Mouse (Mus musculus) heart, embryonic 14.5 days (tissue): ENCODE measurements around the gene Phf24. TPM values are rescaled to one million over a fixed set of nuclear protein-coding genes. Genes with fewer than 3 reads are reported as not detected.
A peak's percentile ranks its signal among the peaks of the same experiment; 100 is the strongest.
"Not testable (repeated sequence)": the region's sequence is repeated elsewhere in the genome, so short reads cannot be mapped to it uniquely, and the experiment has no call there.

Experiments
- ATAC-seq: fragments of 200-750 bp; cut with Nextera tagmentation; 2 replicates; pipeline ENCODE4 v1.8.0; 2017; ENCODE audit warnings: low read depth, moderate TSS enrichment; ENCODE audit not compliant: insufficient number of reproducible peaks, insufficient read depth, low FRiP score
- H3K27ac ChIP-seq, 2 experiments: fragments of 200-500 bp in 1 of 2; fragments of 300-500 bp in 1 of 2; sonication (generic) in 1 of 2; replicated peaks in 1 of 2; 2 replicates each; pipeline ENCODE4 v1.5.1; 2012 to 2014; ENCODE audit warnings: low read depth in 2 of 2, low read length in 2 of 2, control low read depth in 1 of 2, mild to moderate bottlenecking in 1 of 2, mixed read lengths in 1 of 2; ENCODE audit not compliant: control insufficient read depth in 1 of 2, insufficient read depth in 1 of 2
- H3K27me3 ChIP-seq: fragments of 300-500 bp; sonication (generic); 2 replicates; pipeline ENCODE4 v1.6.1; 2014; ENCODE audit warnings: mild to moderate bottlenecking, low read length, control low read depth; ENCODE audit not compliant: control insufficient read depth, insufficient read depth
- H3K36me3 ChIP-seq: fragments of 300-500 bp; sonication (generic); 2 replicates; pipeline ENCODE4 v1.6.1; 2014; ENCODE audit warnings: mild to moderate bottlenecking, control low read depth, low read length, mixed read lengths; ENCODE audit not compliant: control insufficient read depth, insufficient read depth
- H3K4me1 ChIP-seq, 2 experiments: fragments of 200-500 bp in 1 of 2; fragments of 300-500 bp in 1 of 2; sonication (generic) in 1 of 2; 2 replicates each; pipeline ENCODE4 v1.6.1; 2012 to 2014; ENCODE audit warnings: low read length in 2 of 2, control low read depth in 1 of 2, mixed read lengths in 1 of 2; ENCODE audit not compliant: control insufficient read depth in 2 of 2, insufficient read depth in 2 of 2
- H3K4me2 ChIP-seq: fragments of 300-500 bp; sonication (generic); 2 replicates; pipeline ENCODE4 v1.6.1; 2014; ENCODE audit warnings: mild to moderate bottlenecking, low read length
- H3K4me3 ChIP-seq, 2 experiments: fragments of 200-500 bp in 1 of 2; fragments of 300-500 bp in 1 of 2; sonication (generic) in 1 of 2; 2 replicates each; pipeline ENCODE4 v1.5.1; 2012 to 2014; ENCODE audit warnings: low read length in 2 of 2, mild to moderate bottlenecking in 2 of 2, control low read depth in 1 of 2, low read depth in 1 of 2, moderate library complexity in 1 of 2; ENCODE audit not compliant: control insufficient read depth in 1 of 2, insufficient read depth in 1 of 2
- H3K9ac ChIP-seq: fragments of 300-500 bp; sonication (generic); 2 replicates; pipeline ENCODE4 v1.6.1; 2014; ENCODE audit warnings: mild to moderate bottlenecking, low read length
- H3K9me3 ChIP-seq: fragments of 300-500 bp; sonication (generic); 2 replicates; pipeline ENCODE4 v1.6.1; 2016; ENCODE audit warnings: low read length, control low read depth; ENCODE audit not compliant: control insufficient read depth
- WGBS: fragments of 180-500 bp; shearing (Covaris S2); extraction: QIAGEN DNeasy Blood & Tissue Kit; methylation state at CpG from one replicate; pipeline ENCODE4 v1.1.7; 2014; 5-methylcytosine and 5-hydroxymethylcytosine counted together
- polyA plus RNA-seq: library from polyadenylated mRNA; unstranded; fragments of >200 nt; fragmentation: Nextera tagmentation; extraction: Ambion mirVana; gene quantifications from 2 replicates; pipeline ENCODE4 v1.2.1, GENCODE M21; 2014

Phf24 gene
- polyA plus RNA-seq, 1 experiment from 2014 or later = 5.6 TPM

DNA sequence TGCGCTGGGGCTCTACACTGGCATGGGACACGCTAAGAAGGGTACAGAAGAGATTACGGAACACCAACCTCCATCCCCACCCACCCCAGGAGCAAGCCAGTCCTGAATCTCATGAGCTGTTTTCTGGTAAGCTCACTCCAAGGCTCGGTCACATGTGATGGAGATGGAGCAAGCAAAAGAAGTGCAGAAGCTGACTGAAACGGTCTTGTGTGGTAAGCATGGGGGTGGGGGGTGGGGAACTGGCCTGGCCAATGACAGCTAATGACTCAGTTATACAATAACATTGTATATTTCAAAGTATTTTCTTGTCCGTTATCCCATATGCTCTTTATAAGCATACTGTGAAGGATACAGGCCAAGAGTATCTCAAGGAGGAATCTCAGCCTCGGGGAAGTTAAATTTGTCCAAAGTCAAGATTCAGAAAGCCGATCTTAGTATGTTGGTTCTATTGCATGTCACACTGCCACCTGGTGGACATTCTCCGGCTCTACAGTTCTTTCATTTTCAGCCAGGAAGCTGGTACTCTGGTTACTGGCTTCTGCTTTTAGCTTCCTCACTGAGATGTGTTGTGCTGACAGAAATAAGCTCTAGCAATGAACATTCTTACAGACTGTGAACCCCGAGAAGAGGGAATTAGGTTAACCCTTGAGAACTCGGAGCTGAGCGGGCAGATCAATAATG, 48.7 kb downstream of the Phf24 start:
- Histone ChIP-seq H3K4me2 (peak overlapping the region; percentile 52), H3K4me1 (peaks cover 3 to 9% of the 10 kb centered on the region in 2 experiments), H3K9me3 (no peaks in the 10 kb centered on the region), H3K27me3 (no peaks in the 10 kb centered on the region), H3K27ac (no peak overlapping the region), H3K4me3 (no peak overlapping the region), H3K9ac (0 out of 2 replicates have a peak overlapping the region, but pooled peaks have one; percentile 5), H3K36me3 (no peaks in the 10 kb centered on the region)
- WGBS = 13% methylated on average over 12 of the region's 12 CpGs
- ATAC-seq = no peak

DNA sequence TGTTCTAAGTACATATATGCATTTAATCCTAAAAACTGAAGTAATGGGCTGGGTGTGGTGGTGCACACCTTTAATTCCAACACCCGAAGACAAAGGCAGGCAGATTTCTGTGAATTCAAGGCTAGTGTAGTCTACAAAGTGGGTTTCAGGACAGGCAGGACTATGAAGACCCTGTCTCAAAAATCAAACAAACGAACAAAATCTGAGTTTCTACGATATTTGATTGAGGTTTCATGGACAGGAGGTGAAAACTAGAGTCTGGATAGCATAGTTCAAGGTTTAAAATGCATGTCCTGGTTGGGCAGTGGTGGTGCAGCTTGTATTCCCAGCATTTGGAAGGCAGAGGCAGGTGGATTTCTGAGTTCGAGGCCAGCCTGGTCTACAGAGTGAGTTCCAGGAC, 52.8 kb downstream of the Phf24 start, which contains the start of gene 1700022I11Rik:
Gene 1700022I11Rik, plus strand, starts transcription at position 301 of the 400 bp plus-strand sequence.
- Histone ChIP-seq H3K4me1 (peaks cover 4 to 14% of the 10 kb centered on the region in 2 experiments; a peak in 3 of 4 replicates), H3K9me3 (no peaks in the 10 kb centered on the region), H3K27me3 (no peaks in the 10 kb centered on the region), H3K27ac (no peak within 1 kb of the TSS), H3K9ac (no peak within 1 kb of the TSS), H3K4me2 (no peak within 1 kb of the TSS), H3K36me3 (no peaks in the 10 kb centered on the region), H3K4me3 (no peak within 1 kb of the TSS)
- WGBS = 84% methylated on average over 4 of the region's 4 CpGs
- no peak for ATAC-seq

DNA sequence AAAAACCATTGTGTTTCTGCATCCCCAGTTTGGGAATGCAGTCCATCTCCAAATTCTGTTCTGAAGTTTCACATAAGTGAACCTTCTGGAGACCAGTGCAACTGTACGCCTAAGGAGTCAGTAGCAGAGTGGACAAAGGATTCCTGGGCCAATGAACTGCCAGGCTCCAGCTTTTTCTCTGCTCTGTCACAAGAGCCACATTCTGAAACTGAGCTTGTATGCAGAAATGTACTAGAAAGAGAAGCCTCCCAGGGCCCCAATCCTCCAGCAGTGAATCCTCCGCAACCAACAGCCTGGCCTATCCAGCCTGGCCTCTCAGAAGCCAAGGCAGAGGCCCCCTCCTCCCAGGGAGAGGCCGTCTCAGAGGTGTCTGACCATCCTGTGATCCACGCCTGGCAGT, 56.5 kb downstream of the Phf24 start:
- no peak for ATAC-seq
- H3K9ac ChIP-seq = no peak overlapping the region
- H3K4me2 ChIP-seq = no peak overlapping the region
- peaks cover 11% of the 10 kb centered on the region; the same call in 1 of the 2 replicates for H3K36me3 ChIP-seq
- no peaks in the 10 kb centered on the region for H3K9me3 ChIP-seq
- WGBS = 74% methylated on average over 4 of the region's 4 CpGs
- H3K27ac ChIP-seq = no peak overlapping the region
- H3K4me1 ChIP-seq = peaks cover 4 to 5% of the 10 kb centered on the region in 2 experiments; a peak in 2 of 4 replicates
- H3K4me3 ChIP-seq = no peak overlapping the region
- no peaks in the 10 kb centered on the region for H3K27me3 ChIP-seq

DNA sequence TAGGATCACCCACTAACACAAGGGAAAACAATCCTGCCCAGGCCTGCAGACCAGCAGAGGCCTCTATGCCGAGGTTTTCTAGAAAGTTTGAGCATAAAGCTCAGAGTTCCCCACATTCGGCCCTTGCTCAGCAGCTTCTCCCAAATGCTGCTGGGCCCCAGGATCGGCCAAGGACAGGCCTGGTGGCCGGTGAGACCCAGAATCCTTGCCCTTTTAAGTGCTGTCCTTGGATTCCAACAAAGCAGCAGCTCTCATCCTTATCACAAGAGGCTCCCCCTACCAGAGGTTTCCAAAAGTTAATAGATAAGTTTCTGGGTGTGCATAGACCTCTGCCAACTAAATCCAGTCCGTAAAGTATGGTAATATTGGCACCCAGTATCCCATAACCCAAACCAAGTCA, 57.4 kb downstream of the Phf24 start:
- H3K4me1 ChIP-seq = peaks cover 4 to 5% of the 10 kb centered on the region in 2 experiments; a peak in 2 of 4 replicates
- no peak overlapping the region for H3K4me2 ChIP-seq
- no peak for ATAC-seq
- H3K9me3 ChIP-seq = no peaks in the 10 kb centered on the region
- peaks cover 20% of the 10 kb centered on the region for H3K36me3 ChIP-seq
- 35% methylated on average over 5 of the region's 5 CpGs for WGBS
- no peak overlapping the region for H3K27ac ChIP-seq
- no peaks in the 10 kb centered on the region for H3K27me3 ChIP-seq
- no peak overlapping the region for H3K9ac ChIP-seq
- no peak overlapping the region for H3K4me3 ChIP-seq

DNA sequence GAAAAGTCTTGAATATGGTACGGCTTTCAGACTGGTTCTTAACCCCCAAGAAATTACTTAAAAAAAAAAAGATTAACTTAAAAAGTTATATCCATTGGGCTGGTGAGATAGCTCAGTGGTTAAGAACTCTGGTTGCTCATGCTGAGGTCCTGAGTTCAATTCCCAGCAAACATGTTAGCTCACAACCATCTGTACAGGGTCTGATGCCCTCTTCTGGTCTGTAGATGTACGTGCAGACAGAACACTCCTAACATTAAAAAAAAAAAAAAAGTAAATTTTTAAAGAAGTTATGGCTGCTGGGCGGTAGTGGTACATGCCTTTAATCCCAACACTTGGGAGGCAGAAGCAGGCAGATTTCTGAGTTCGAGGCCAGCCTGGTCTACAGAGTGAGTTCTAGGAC, 61.6 kb downstream of the Phf24 start:
- Histone ChIP-seq H3K4me3 (no peak overlapping the region), H3K9me3 (no peaks in the 10 kb centered on the region), H3K9ac (no peak overlapping the region), H3K27ac (no peak overlapping the region), H3K36me3 (peaks cover 60% of the 10 kb centered on the region), H3K4me1 (peaks cover 4 to 5% of the 10 kb centered on the region in 2 experiments; a peak in 2 of 4 replicates), H3K4me2 (no peak overlapping the region), H3K27me3 (no peaks in the 10 kb centered on the region)
- no peak for ATAC-seq
- 92% methylated on average over 4 of the region's 4 CpGs for WGBS

DNA sequence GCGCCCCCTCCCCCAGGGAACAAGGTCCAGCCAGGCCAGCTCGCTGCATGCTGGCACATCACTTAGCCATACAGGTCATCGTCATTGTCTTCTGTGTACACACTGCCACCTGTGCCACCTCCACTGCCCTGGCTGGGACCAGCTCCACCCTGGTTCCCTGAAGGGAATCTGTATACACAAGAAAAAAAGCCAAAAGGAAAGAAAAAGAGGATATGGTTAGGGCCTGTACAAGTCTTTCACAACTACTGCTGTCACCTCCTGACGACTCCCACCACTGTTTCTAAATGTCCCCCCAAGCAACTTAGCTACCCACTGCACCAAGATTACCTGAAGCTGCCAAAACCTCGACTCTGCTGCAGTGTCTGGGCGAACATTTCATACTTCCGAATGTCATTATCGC, 64.0 kb downstream of the Phf24 start:
- H3K4me3 ChIP-seq, ATAC-seq, H3K27ac ChIP-seq, H3K4me1 ChIP-seq, H3K4me2 ChIP-seq, H3K9me3 ChIP-seq, H3K27me3 ChIP-seq, H3K9ac ChIP-seq: not testable (repeated sequence)
- WGBS = 90% methylated on average over 7 of the region's 8 CpGs
- peaks cover 83% of the 10 kb centered on the region for H3K36me3 ChIP-seq

DNA sequence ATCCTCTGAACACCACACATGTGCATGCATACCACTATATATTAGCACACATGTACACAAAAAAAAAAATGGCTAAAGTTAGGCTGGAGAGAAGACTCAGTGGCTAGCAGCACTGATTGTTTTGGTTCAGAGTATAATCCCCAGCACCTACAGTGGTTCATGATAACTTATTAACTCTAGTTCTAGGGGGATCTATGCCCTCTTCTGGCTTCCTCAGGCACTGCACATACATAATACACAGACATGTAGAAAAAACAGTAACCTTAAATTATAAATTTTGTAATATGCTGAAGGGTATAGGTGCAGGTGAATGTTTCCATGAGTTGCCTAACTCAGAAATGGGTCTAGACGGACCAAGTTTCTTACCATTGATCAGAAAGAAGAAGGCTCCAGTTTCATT, 71.8 kb downstream of the Phf24 start:
- Histone ChIP-seq H3K4me2 (no peak overlapping the region), H3K27me3 (no peaks in the 10 kb centered on the region), H3K27ac (no peak overlapping the region), H3K36me3 (peaks cover 100% of the 10 kb centered on the region), H3K4me3 (no peak overlapping the region), H3K9me3 (no peaks in the 10 kb centered on the region), H3K9ac (no peak overlapping the region), H3K4me1 (no peaks in the 10 kb centered on the region)
- no peak for ATAC-seq
- 84% methylated on average over 1 of the region's 1 CpGs for WGBS
